Mouse (Mus musculus) liver, embryonic 13.5 days (tissue): Measurements from ENCODE around the gene Fsd2. TPM values are rescaled to one million over a fixed set of nuclear protein-coding genes. Genes with fewer than 3 reads are reported as not detected.

Experiments
- ATAC-seq: fragments of 200-750 bp; cut with Nextera tagmentation; 2 replicates; pipeline ENCODE4 v1.8.0; 2017; ENCODE audit warnings: low read depth, mild to moderate bottlenecking, moderate number of reproducible peaks, moderate library complexity
- DNase-seq: peaks from one replicate; pipeline ENCODE4 v3.0.0; 2022
- H3K27ac ChIP-seq: fragments of 300-500 bp; sonication (generic); 2 replicates; pipeline ENCODE4 v1.5.1; 2015; ENCODE audit warnings: moderate library complexity, mild to moderate bottlenecking, inconsistent platforms
- H3K27me3 ChIP-seq: fragments of 300-500 bp; sonication (generic); 2 replicates; pipeline ENCODE4 v1.6.1; 2015; ENCODE audit warnings: mild to moderate bottlenecking, inconsistent platforms
- H3K36me3 ChIP-seq: fragments of 300-500 bp; sonication (generic); 2 replicates; pipeline ENCODE4 v1.6.1; 2015; ENCODE audit warnings: mild to moderate bottlenecking, inconsistent platforms
- H3K4me1 ChIP-seq: fragments of 300-500 bp; sonication (generic); replicated peaks from 2 replicates; pipeline ENCODE4 v1.6.1; 2015; ENCODE audit warnings: inconsistent platforms
- H3K4me2 ChIP-seq: fragments of 300-500 bp; sonication (generic); 2 replicates; pipeline ENCODE4 v1.6.1; 2015; ENCODE audit warnings: inconsistent platforms, mild to moderate bottlenecking, moderate library complexity
- H3K4me3 ChIP-seq: fragments of 300-500 bp; sonication (generic); replicated peaks from 2 replicates; pipeline ENCODE4 v1.5.1; 2015; ENCODE audit warnings: mild to moderate bottlenecking, inconsistent platforms
- H3K9ac ChIP-seq: fragments of 300-500 bp; sonication (generic); 2 replicates; pipeline ENCODE4 v1.6.1; 2015; ENCODE audit warnings: mild to moderate bottlenecking, inconsistent platforms
- H3K9me3 ChIP-seq: fragments of 300-500 bp; sonication (generic); replicated peaks from 2 replicates; pipeline ENCODE4 v1.6.1; 2016; ENCODE audit warnings: inconsistent platforms
- WGBS: fragments of 180-500 bp; shearing (Covaris S2); methylation state at CpG from one replicate; pipeline ENCODE4 v1.1.7; 2015; ENCODE audit not compliant: insufficient replicate concordance; 5-methylcytosine and 5-hydroxymethylcytosine counted together
- polyA plus RNA-seq: library from polyadenylated mRNA; unstranded; fragments of >200 nt; fragmentation: Nextera tagmentation; extraction: Ambion mirVana; gene quantifications from 2 replicates; pipeline ENCODE4 v1.2.1, GENCODE M21; 2015

The Fsd2 gene
- polyA plus RNA-seq, 1 experiment from 2014 or later, result 0.06 TPM

- ATAC-seq (no peak), DNase-seq (no peak)
- H3K27ac ChIP-seq, result peak overlapping the region; percentile 97
- H3K27me3 ChIP-seq, result no peaks in the 10 kb centered on the region
- peak overlapping the region; percentile 97 for H3K4me3 ChIP-seq
- WGBS, result 11% methylated on average over 15 of the region's 15 CpGs
- no peaks in the 10 kb centered on the region for H3K9me3 ChIP-seq
- peak overlapping the region; percentile 79 for H3K4me2 ChIP-seq
- H3K9ac ChIP-seq, result peak overlapping the region; percentile 97
- H3K4me1 ChIP-seq, result peaks cover 34% of the 10 kb centered on the region
- H3K36me3 ChIP-seq, result peaks cover 22% of the 10 kb centered on the region
These were observed 5.2 kb upstream of the Fsd2 start for GRCm38 (mm10) chr7:81571941-81572441.

- WGBS, result under 1% methylated on average over 75 of the region's 96 CpGs
- Histone ChIP-seq H3K27me3 (no peaks in the 10 kb centered on the region), H3K9ac (peak within 1 kb of the TSS; percentile 97), H3K4me2 (peak within 1 kb of the TSS; percentile 79), H3K9me3 (no peaks in the 10 kb centered on the region), H3K27ac (peak within 1 kb of the TSS; percentile 97), H3K36me3 (peaks cover 16% of the 10 kb centered on the region), H3K4me3 (peak within 1 kb of the TSS; percentile 97), H3K4me1 (peaks cover 32% of the 10 kb centered on the region)
- DNase-seq (peak; percentile 91), ATAC-seq (peak; percentile 96)
These were observed 4.6 kb upstream of the Fsd2 start, which contains the start of gene Whamm for GRCm38 (mm10) chr7:81571108-81571940. Gene Whamm, plus strand, starts transcription at chr7:81571266.

DNA sequence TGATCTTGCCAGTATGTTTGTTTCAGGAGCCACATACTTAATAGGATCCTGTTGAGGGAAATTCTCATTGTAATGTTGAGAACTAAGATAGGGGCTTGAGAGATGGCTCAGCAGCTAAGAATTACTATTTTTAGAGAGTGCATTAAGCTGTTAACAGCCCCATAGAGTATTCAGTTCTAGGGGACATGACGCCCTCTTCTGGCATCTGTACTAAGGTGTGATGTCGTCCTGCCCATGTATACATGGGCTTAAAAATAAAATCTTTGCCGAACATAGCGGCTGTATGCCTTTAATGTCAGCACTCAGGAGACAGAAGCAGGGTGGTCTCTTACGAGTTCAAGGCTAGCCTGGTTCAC lies 4.0 kb upstream of the Fsd2 start:
- Histone ChIP-seq H3K4me3 (peak overlapping the region; percentile 97), H3K9me3 (no peaks in the 10 kb centered on the region), H3K4me2 (peak overlapping the region; percentile 79), H3K9ac (peak overlapping the region; percentile 44; the same call in 1 of the 2 replicates), H3K27me3 (no peaks in the 10 kb centered on the region), H3K27ac (no peak overlapping the region), H3K36me3 (peaks cover 10% of the 10 kb centered on the region), H3K4me1 (peaks cover 32% of the 10 kb centered on the region)
- ATAC-seq (peak; percentile 16), DNase-seq (no peak)
- WGBS, result 6% methylated on average over 5 of the region's 5 CpGs

DNA sequence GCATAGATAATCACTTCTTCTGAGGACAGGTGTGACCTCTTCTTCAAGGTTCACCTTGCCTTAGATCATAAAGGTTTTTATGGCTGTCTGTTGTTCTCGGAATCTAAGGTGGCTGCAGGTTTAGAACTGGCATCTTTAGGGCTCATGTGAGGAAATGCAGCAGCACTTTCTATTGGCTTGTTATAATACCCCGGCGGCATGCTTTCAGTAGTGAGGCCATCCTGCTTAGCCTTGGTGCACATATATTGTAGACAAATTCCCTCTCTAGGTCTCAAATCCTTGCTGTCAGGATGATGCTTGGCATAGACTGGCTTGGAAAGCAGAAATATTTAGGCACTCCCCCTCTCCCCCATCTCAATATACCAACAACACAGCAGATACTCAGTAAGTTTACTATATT lies 3.5 kb upstream of the Fsd2 start:
- Histone ChIP-seq H3K36me3 (peaks cover 6% of the 10 kb centered on the region), H3K9me3 (no peaks in the 10 kb centered on the region), H3K4me2 (peak overlapping the region; percentile 79), H3K27me3 (no peaks in the 10 kb centered on the region), H3K27ac (no peak overlapping the region), H3K4me3 (no peak overlapping the region), H3K4me1 (peaks cover 32% of the 10 kb centered on the region), H3K9ac (peak overlapping the region; percentile 44; the same call in 1 of the 2 replicates)
- no peak for DNase-seq
- no peak for ATAC-seq
- WGBS, result 88% methylated on average over 3 of the region's 3 CpGs

- H3K4me3 ChIP-seq, result no peak overlapping the region
- no peak overlapping the region for H3K4me2 ChIP-seq
- 84% methylated on average over 1 of the region's 1 CpGs for WGBS
- no peaks in the 10 kb centered on the region for H3K9me3 ChIP-seq
- H3K27ac ChIP-seq, result no peak overlapping the region
- H3K27me3 ChIP-seq, result no peaks in the 10 kb centered on the region
- H3K36me3 ChIP-seq, result peaks cover 2% of the 10 kb centered on the region
- DNase-seq (no peak), ATAC-seq (no peak)
- H3K4me1 ChIP-seq, result peaks cover 32% of the 10 kb centered on the region
- no peak overlapping the region for H3K9ac ChIP-seq
These were observed 3.1 kb upstream of the Fsd2 start for GRCm38 (mm10) chr7:81569851-81570250.

- Histone ChIP-seq H3K36me3 (no peaks in the 10 kb centered on the region), H3K4me3 (no peak overlapping the region), H3K27ac (no peak overlapping the region), H3K9ac (no peak overlapping the region), H3K9me3 (no peaks in the 10 kb centered on the region), H3K4me1 (peaks cover 15% of the 10 kb centered on the region), H3K4me2 (no peak overlapping the region), H3K27me3 (no peaks in the 10 kb centered on the region)
- DNase-seq (no peak), ATAC-seq (no peak)
- 78% methylated on average over 5 of the region's 5 CpGs for WGBS
These were observed 652 bp upstream of the Fsd2 start for GRCm38 (mm10) chr7:81567396-81567795.

- WGBS, result 28% methylated on average over 4 of the region's 4 CpGs
- Histone ChIP-seq H3K27ac (no peak overlapping the region), H3K4me2 (no peak overlapping the region), H3K27me3 (no peaks in the 10 kb centered on the region), H3K9me3 (no peaks in the 10 kb centered on the region), H3K4me3 (no peak overlapping the region), H3K36me3 (no peaks in the 10 kb centered on the region), H3K9ac (no peak overlapping the region), H3K4me1 (peaks cover 12% of the 10 kb centered on the region)
- DNase-seq (no peak), ATAC-seq (no peak)
These were observed 412 bp downstream of the Fsd2 start for GRCm38 (mm10) chr7:81566332-81566731.

GRCm38 (mm10) chr7:81565381-81566055 lies 1.2 kb downstream of the Fsd2 start:
- no peak overlapping the region for H3K27ac ChIP-seq
- peaks cover 7% of the 10 kb centered on the region for H3K4me1 ChIP-seq
- H3K4me2 ChIP-seq, result no peak overlapping the region
- DNase-seq (no peak), ATAC-seq (no peak)
- no peaks in the 10 kb centered on the region for H3K27me3 ChIP-seq
- H3K4me3 ChIP-seq, result no peak overlapping the region
- H3K36me3 ChIP-seq, result no peaks in the 10 kb centered on the region
- H3K9me3 ChIP-seq, result no peaks in the 10 kb centered on the region
- 59% methylated on average over 7 of the region's 7 CpGs for WGBS
- H3K9ac ChIP-seq, result no peak overlapping the region

GRCm38 (mm10) chr7:81564766-81565165 lies 2.0 kb downstream of the Fsd2 start:
- DNase-seq (no peak), ATAC-seq (no peak)
- H3K9me3 ChIP-seq, result no peaks in the 10 kb centered on the region
- H3K27ac ChIP-seq, result no peak overlapping the region
- H3K27me3 ChIP-seq, result no peaks in the 10 kb centered on the region
- H3K4me3 ChIP-seq, result no peak overlapping the region
- peaks cover 3% of the 10 kb centered on the region; the same call in 1 of the 2 replicates for H3K4me1 ChIP-seq
- no peak overlapping the region for H3K9ac ChIP-seq
- H3K4me2 ChIP-seq, result no peak overlapping the region
- H3K36me3 ChIP-seq, result no peaks in the 10 kb centered on the region
- 51% methylated on average over 7 of the region's 7 CpGs for WGBS

GRCm38 (mm10) chr7:81563506-81564015 lies 3.2 kb downstream of the Fsd2 start:
- H3K4me2 ChIP-seq, result no peak overlapping the region
- H3K4me3 ChIP-seq, result no peak overlapping the region
- DNase-seq, result no peak
- H3K9ac ChIP-seq, result no peak overlapping the region
- WGBS, result 57% methylated on average over 4 of the region's 4 CpGs
- no peaks in the 10 kb centered on the region for H3K9me3 ChIP-seq
- no peak for ATAC-seq
- H3K27ac ChIP-seq, result no peak overlapping the region
- H3K4me1 ChIP-seq, result peaks cover 3% of the 10 kb centered on the region; the same call in 1 of the 2 replicates
- H3K27me3 ChIP-seq, result no peaks in the 10 kb centered on the region
- H3K36me3 ChIP-seq, result no peaks in the 10 kb centered on the region

- Histone ChIP-seq H3K9ac (no peak overlapping the region), H3K36me3 (no peaks in the 10 kb centered on the region), H3K4me1 (peaks cover under 1% of the 10 kb centered on the region; the same call in 1 of the 2 replicates), H3K27ac (no peak overlapping the region), H3K27me3 (no peaks in the 10 kb centered on the region), H3K4me2 (no peak overlapping the region), H3K4me3 (no peak overlapping the region), H3K9me3 (no peaks in the 10 kb centered on the region)
- no peak for DNase-seq
- 67% methylated on average over 5 of the region's 5 CpGs for WGBS
- ATAC-seq, result no peak
These were observed 5.5 kb downstream of the Fsd2 start for GRCm38 (mm10) chr7:81561211-81561610.
